Comparison of ENCODE assay signal across 8 mouse cellular contexts in genomic region chr10:81929842-81930743, GRCm38 (mm10). TPM values are rescaled to one million over a fixed set of nuclear protein-coding genes. Genes with fewer than 3 reads are reported as not detected.
A peak's percentile ranks its signal among the peaks of the same experiment; 100 is the strongest.
DNase-seq lines count a peak whose midpoint lies in the region; ATAC-seq and TF ChIP-seq lines count a peak whose summit lies in the region.
"Not testable (repeated sequence)": the region's sequence is repeated elsewhere in the genome, so short reads cannot be mapped to it uniquely, and the experiment has no call there.

Zfp781 (minus strand) TSS chr10:81930480.

- DNase-seq in forebrain, embryonic 14.5 days (ENCODE audit: low spot score); intestine, embryonic 14.5 days (ENCODE audit: low spot score); limb, embryonic 14.5 days (ENCODE audit: low spot score); midbrain, postnatal 0 days (ENCODE audit: low spot score); stomach, postnatal 0 days (ENCODE audit: low spot score): not testable (repeated sequence)

- not testable (repeated sequence) for H3K36me3 ChIP-seq in forebrain, embryonic 14.5 days (ENCODE audit: control insufficient read depth, insufficient read depth, low read length); heart, embryonic 16.5 days (ENCODE audit: control insufficient read depth, insufficient read depth); intestine, embryonic 14.5 days (ENCODE audit: control insufficient read depth, insufficient read depth, low read length); limb, embryonic 14.5 days (ENCODE audit: control insufficient read depth, insufficient read depth, low read length); lung, embryonic 16.5 days (ENCODE audit: control insufficient read depth, insufficient read depth, low read length); midbrain, postnatal 0 days (ENCODE audit: insufficient read depth, low read length); stomach, postnatal 0 days (ENCODE audit: control insufficient read depth, insufficient read depth, low read length)

- H3K4me3 ChIP-seq in forebrain, embryonic 14.5 days (ENCODE audit: low read depth, low read length); heart, embryonic 16.5 days (ENCODE audit: low read length); intestine, embryonic 14.5 days (ENCODE audit: low read depth, low read length); limb, embryonic 14.5 days (replicated peaks; ENCODE audit: low read length); lung, embryonic 16.5 days (ENCODE audit: low read length); midbrain, postnatal 0 days (ENCODE audit: low read depth, low read length); stomach, postnatal 0 days (ENCODE audit: low read depth, low read length): not testable (repeated sequence)

- not testable (repeated sequence) for TF ChIP-seq EP300 in stomach, postnatal 0 days (optimal IDR thresholded peaks at IDR 0.05)

- no CpG with 5 or more reads among the region's 43 CpGs for WGBS in forebrain, embryonic 14.5 days
- no CpG with 5 or more reads among the region's 43 CpGs for WGBS in heart, embryonic 16.5 days
- no CpG with 5 or more reads among the region's 43 CpGs for WGBS in intestine, embryonic 14.5 days
- WGBS in limb, embryonic 14.5 days: no CpG with 5 or more reads among the region's 43 CpGs
- WGBS in lung, embryonic 16.5 days: no CpG with 5 or more reads among the region's 43 CpGs
- WGBS in midbrain, postnatal 0 days: no CpG with 5 or more reads among the region's 43 CpGs
- no CpG with 5 or more reads among the region's 43 CpGs for WGBS in stomach, postnatal 0 days

- H3K27me3 ChIP-seq in forebrain, embryonic 14.5 days (replicated peaks; ENCODE audit: control insufficient read depth, insufficient read depth, low read length); heart, embryonic 16.5 days (ENCODE audit: control insufficient read depth, insufficient read depth, low read length); intestine, embryonic 14.5 days (replicated peaks; ENCODE audit: control insufficient read depth, insufficient read depth, low read length); limb, embryonic 14.5 days (ENCODE audit: control insufficient read depth, insufficient read depth, low read length); lung, embryonic 16.5 days (ENCODE audit: control insufficient read depth, insufficient read depth, low read depth, low read length); midbrain, postnatal 0 days (ENCODE audit: insufficient read depth, low read length); stomach, postnatal 0 days (ENCODE audit: control insufficient read depth, insufficient read depth, low read length): not testable (repeated sequence)

- peak; percentile 93 for ATAC-seq in activated CD4-positive, CD25-positive, alpha-beta regulatory T cell, adult 4 months
- ATAC-seq in forebrain, embryonic 14.5 days: peak; percentile 99
- ATAC-seq in heart, embryonic 16.5 days (replicated peaks; ENCODE audit: extremely low read depth, insufficient read depth, low FRiP score): peak; percentile 98
- peak; percentile 96 for ATAC-seq in intestine, embryonic 14.5 days (replicated peaks; ENCODE audit: low FRiP score, low TSS enrichment, low read depth)
- ATAC-seq in limb, embryonic 14.5 days (ENCODE audit: low FRiP score, low read depth): peak; percentile 97
- peak; percentile 98 for ATAC-seq in lung, embryonic 16.5 days (ENCODE audit: low read depth)
- ATAC-seq in midbrain, postnatal 0 days (ENCODE audit: low FRiP score): peak; percentile 99
- peak; percentile 92 for ATAC-seq in stomach, postnatal 0 days (ENCODE audit: low FRiP score, low TSS enrichment)

- H3K9ac ChIP-seq in forebrain, embryonic 14.5 days (ENCODE audit: low read length); heart, embryonic 16.5 days (ENCODE audit: low read length); intestine, embryonic 14.5 days (ENCODE audit: low read length); limb, embryonic 14.5 days (ENCODE audit: low read depth, low read length, severe bottlenecking); lung, embryonic 16.5 days (ENCODE audit: low read length); midbrain, postnatal 0 days (replicated peaks; ENCODE audit: low read length, poor library complexity, severe bottlenecking); stomach, postnatal 0 days (ENCODE audit: low read length): not testable (repeated sequence)

- not testable (repeated sequence) for H3K4me2 ChIP-seq in forebrain, embryonic 14.5 days (ENCODE audit: low read length); heart, embryonic 16.5 days (ENCODE audit: low read depth, low read length); intestine, embryonic 14.5 days (ENCODE audit: low read length); limb, embryonic 14.5 days (replicated peaks; ENCODE audit: low read depth, low read length, severe bottlenecking); lung, embryonic 16.5 days (ENCODE audit: low read depth, low read length); midbrain, postnatal 0 days (ENCODE audit: low read depth, low read length, poor library complexity, severe bottlenecking); stomach, postnatal 0 days (replicated peaks; ENCODE audit: low read depth)

- not testable (repeated sequence) for H3K27ac ChIP-seq in forebrain, embryonic 14.5 days (ENCODE audit: low read depth, low read length); heart, embryonic 16.5 days (ENCODE audit: low read length); intestine, embryonic 14.5 days (ENCODE audit: low read depth); limb, embryonic 14.5 days (replicated peaks; ENCODE audit: low read depth, low read length); lung, embryonic 16.5 days (ENCODE audit: low read length); midbrain, postnatal 0 days (ENCODE audit: low read depth, low read length); stomach, postnatal 0 days (replicated peaks)

- not testable (repeated sequence) for H3K9me3 ChIP-seq in forebrain, embryonic 14.5 days (replicated peaks; ENCODE audit: control insufficient read depth, low read length); heart, embryonic 16.5 days (replicated peaks; ENCODE audit: control insufficient read depth, low read length); intestine, embryonic 14.5 days (ENCODE audit: control insufficient read depth, low read length); limb, embryonic 14.5 days (ENCODE audit: control insufficient read depth, low read length); lung, embryonic 16.5 days (ENCODE audit: control insufficient read depth, low read length); midbrain, postnatal 0 days (ENCODE audit: low read length); stomach, postnatal 0 days (ENCODE audit: control insufficient read depth, low read length)

- TF ChIP-seq CTCF in midbrain, postnatal 0 days (IDR thresholded peaks at IDR 0.05); stomach, postnatal 0 days (IDR thresholded peaks at IDR 0.05; ENCODE audit: low read depth): not testable (repeated sequence)

- H3K4me1 ChIP-seq in forebrain, embryonic 14.5 days (ENCODE audit: control insufficient read depth, insufficient read depth, low read length); heart, embryonic 16.5 days (ENCODE audit: control insufficient read depth, insufficient read depth, low read length); intestine, embryonic 14.5 days (replicated peaks; ENCODE audit: control insufficient read depth, insufficient read depth, low read length); limb, embryonic 14.5 days (ENCODE audit: control insufficient read depth, insufficient read depth, low read length); lung, embryonic 16.5 days (replicated peaks; ENCODE audit: control insufficient read depth, insufficient read depth, low read length); midbrain, postnatal 0 days (ENCODE audit: insufficient read depth, low read length); stomach, postnatal 0 days (replicated peaks; ENCODE audit: control insufficient read depth, insufficient read depth): not testable (repeated sequence)

- not testable (repeated sequence) for TF ChIP-seq POLR2A in limb, embryonic 14.5 days (IDR thresholded peaks at IDR 0.05; ENCODE audit: borderline replicate concordance, extremely low read depth, insufficient read depth, insufficient read length)

RNA-seq across cellular contexts. Expression of gene Zfp781, which starts in this region (rescaled TPM):
- polyA plus RNA-seq in activated CD4-positive, CD25-positive, alpha-beta regulatory T cell, adult 4 months (2017; shearing (Covaris generic)): 1 to 10 TPM; 4.4 to 4.6 TPM
- polyA plus RNA-seq in forebrain, embryonic 14.5 days (2014; fragmentation: Nextera tagmentation; extraction: Ambion mirVana): 10.4 and 10.9 TPM in 2 replicates
- 0.91 and 1.7 TPM in 2 replicates for polyA plus RNA-seq in heart, embryonic 16.5 days (2015; fragmentation: Nextera tagmentation; extraction: Ambion mirVana)
- 4.5 and 5.4 TPM in 2 replicates for polyA plus RNA-seq in intestine, embryonic 14.5 days (2014; fragmentation: Nextera tagmentation; extraction: Ambion mirVana)
- 1.4 and 2.4 TPM in 2 replicates for polyA plus RNA-seq in limb, embryonic 14.5 days (2012; rRNA removed)
- polyA plus RNA-seq in limb, embryonic 14.5 days (2014; fragmentation: Nextera tagmentation; extraction: Ambion mirVana): 4.5 TPM in 2 replicates
- 3.0 and 4.7 TPM in 2 replicates for polyA plus RNA-seq in lung, embryonic 16.5 days (2015; fragmentation: Nextera tagmentation; extraction: Ambion mirVana)
- total RNA-seq in midbrain, postnatal 0 days (2014; rRNA removed): 4.9 and 6.6 TPM in 2 replicates
- 3.4 and 4.3 TPM in 2 replicates for polyA plus RNA-seq in midbrain, postnatal 0 days (2015; fragmentation: Nextera tagmentation; extraction: Ambion mirVana)
- 0.68 and 0.89 TPM in 2 replicates for polyA plus RNA-seq in stomach, postnatal 0 days (2015; fragmentation: Nextera tagmentation; extraction: Ambion mirVana)

Comparison
In these comparisons a context has a peak if more than half of its experiments do, and no peak if none do; other contexts are left out.
1. Peak in ATAC-seq in stomach, postnatal 0 days; RNA of the gene not detected or under 1 TPM.